Mouse (Mus musculus) midbrain, embryonic 12.5 days (tissue): Measurements from ENCODE around the gene Kirrel3. TPM values are rescaled to one million over a fixed set of nuclear protein-coding genes. Genes with fewer than 3 reads are reported as not detected.

Source experiments
- ATAC-seq: fragments of 200-750 bp; cut with Nextera tagmentation; 2 replicates; pipeline ENCODE4 v1.8.0; 2017; ENCODE audit warnings: low read depth, moderate TSS enrichment, moderate library complexity; ENCODE audit not compliant: low FRiP score
- H3K27ac ChIP-seq: fragments of 300-500 bp; sonication (generic); replicated peaks from 2 replicates; pipeline ENCODE4 v1.5.1; 2016; ENCODE audit warnings: mild to moderate bottlenecking
- H3K27me3 ChIP-seq: fragments of 300-500 bp; sonication (generic); 2 replicates; pipeline ENCODE4 v1.6.1; 2016; ENCODE audit warnings: mild to moderate bottlenecking
- H3K36me3 ChIP-seq: fragments of 300-500 bp; sonication (generic); 2 replicates; pipeline ENCODE4 v1.6.1; 2016
- H3K4me1 ChIP-seq: fragments of 300-500 bp; sonication (generic); 2 replicates; pipeline ENCODE4 v1.6.1; 2016
- H3K4me2 ChIP-seq: fragments of 300-500 bp; sonication (generic); replicated peaks from 2 replicates; pipeline ENCODE4 v1.6.1; 2016; ENCODE audit warnings: mild to moderate bottlenecking, moderate library complexity
- H3K4me3 ChIP-seq: fragments of 300-500 bp; sonication (generic); 2 replicates; pipeline ENCODE4 v1.5.1; 2016; ENCODE audit warnings: mild to moderate bottlenecking
- H3K9ac ChIP-seq: fragments of 300-500 bp; sonication (generic); replicated peaks from 2 replicates; pipeline ENCODE4 v1.6.1; 2016; ENCODE audit warnings: mild to moderate bottlenecking, moderate library complexity
- H3K9me3 ChIP-seq: fragments of 300-500 bp; sonication (generic); 2 replicates; pipeline ENCODE4 v1.6.1; 2016; ENCODE audit warnings: mild to moderate bottlenecking
- WGBS: fragments of 180-500 bp; shearing (Covaris S2); methylation state at CpG from one replicate; pipeline ENCODE4 v1.1.7; 2016; 5-methylcytosine and 5-hydroxymethylcytosine counted together
- polyA plus RNA-seq: library from polyadenylated mRNA; unstranded; fragments of >200 nt; fragmentation: Nextera tagmentation; extraction: Ambion mirVana; gene quantifications from 2 replicates; pipeline ENCODE4 v1.2.1, GENCODE M21; 2016

Kirrel3 gene
- polyA plus RNA-seq, 1 experiment from 2014 or later: 9.5 TPM

- Histone ChIP-seq H3K4me1 (peaks cover 10% of the 10 kb centered on the region; the same call in 1 of the 2 replicates), H3K4me3 (no peak overlapping the region), H3K27me3 (0 out of 2 replicates have a peak, but pooled peaks cover 5% of the 10 kb centered on the region), H3K9me3 (no peaks in the 10 kb centered on the region), H3K4me2 (no peak overlapping the region), H3K27ac (no peak overlapping the region), H3K9ac (no peak overlapping the region), H3K36me3 (no peaks in the 10 kb centered on the region)
- ATAC-seq: no peak
- WGBS: 44% methylated on average over 5 of the region's 5 CpGs
These were observed 253.7 kb downstream of the Kirrel3 start for GRCm38 (mm10) chr9:34739431-34739830.

- Histone ChIP-seq H3K9ac (no peak overlapping the region), H3K4me3 (no peak overlapping the region), H3K27me3 (0 out of 2 replicates have a peak, but pooled peaks cover 5% of the 10 kb centered on the region), H3K27ac (no peak overlapping the region), H3K4me1 (peaks cover 10% of the 10 kb centered on the region; the same call in 1 of the 2 replicates), H3K9me3 (no peaks in the 10 kb centered on the region), H3K4me2 (no peak overlapping the region), H3K36me3 (no peaks in the 10 kb centered on the region)
- ATAC-seq: no peak
- WGBS: 91% methylated on average over 3 of the region's 3 CpGs
These were observed 255.1 kb downstream of the Kirrel3 start for GRCm38 (mm10) chr9:34740814-34741213.

GRCm38 (mm10) chr9:34748003-34748402 is 262.3 kb downstream of the Kirrel3 start:
- Histone ChIP-seq H3K27ac (no peak overlapping the region), H3K9ac (no peak overlapping the region), H3K9me3 (no peaks in the 10 kb centered on the region), H3K4me2 (no peak overlapping the region), H3K36me3 (no peaks in the 10 kb centered on the region), H3K4me3 (no peak overlapping the region), H3K4me1 (no peaks in the 10 kb centered on the region), H3K27me3 (peaks cover 6% of the 10 kb centered on the region; the same call in 1 of the 2 replicates)
- WGBS: 54% methylated on average over 2 of the region's 2 CpGs
- ATAC-seq: no peak

DNA sequence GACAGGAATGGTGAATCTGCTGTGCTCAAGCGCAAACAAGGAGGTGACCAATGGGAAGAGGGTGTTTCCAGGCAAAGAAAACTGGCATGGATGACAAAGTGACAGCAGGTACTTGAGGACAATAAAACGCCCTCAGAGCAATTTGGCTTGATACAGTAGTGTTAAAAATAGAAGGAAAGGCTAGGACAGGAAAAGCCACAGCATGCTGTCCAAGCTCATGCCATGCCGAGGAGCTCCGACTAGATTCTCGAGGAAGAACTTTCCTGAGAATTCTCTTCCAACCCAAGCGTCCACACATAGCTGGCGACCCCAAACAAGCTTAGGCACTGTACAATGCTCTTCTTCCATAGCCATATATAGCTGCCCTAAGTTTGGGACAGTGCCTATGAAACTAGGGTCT is 263.5 kb downstream of the Kirrel3 start:
- WGBS: 90% methylated on average over 7 of the region's 7 CpGs
- no peak overlapping the region for H3K9ac ChIP-seq
- peaks cover 6% of the 10 kb centered on the region; the same call in 1 of the 2 replicates for H3K27me3 ChIP-seq
- no peaks in the 10 kb centered on the region for H3K36me3 ChIP-seq
- no peaks in the 10 kb centered on the region for H3K9me3 ChIP-seq
- H3K4me2 ChIP-seq: no peak overlapping the region
- no peak overlapping the region for H3K27ac ChIP-seq
- ATAC-seq: no peak
- 0 out of 2 replicates have a peak, but pooled peaks cover 3% of the 10 kb centered on the region for H3K4me1 ChIP-seq
- no peak overlapping the region for H3K4me3 ChIP-seq

- no peak overlapping the region for H3K9ac ChIP-seq
- no peak overlapping the region for H3K4me2 ChIP-seq
- no peak for ATAC-seq
- peaks cover 10% of the 10 kb centered on the region; the same call in 1 of the 2 replicates for H3K4me1 ChIP-seq
- H3K36me3 ChIP-seq: no peaks in the 10 kb centered on the region
- 81% methylated on average over 4 of the region's 4 CpGs for WGBS
- H3K9me3 ChIP-seq: no peaks in the 10 kb centered on the region
- H3K27me3 ChIP-seq: peaks cover 6% of the 10 kb centered on the region; the same call in 1 of the 2 replicates
- no peak overlapping the region for H3K4me3 ChIP-seq
- H3K27ac ChIP-seq: no peak overlapping the region
These were observed 264.2 kb downstream of the Kirrel3 start for GRCm38 (mm10) chr9:34749877-34750276.

DNA sequence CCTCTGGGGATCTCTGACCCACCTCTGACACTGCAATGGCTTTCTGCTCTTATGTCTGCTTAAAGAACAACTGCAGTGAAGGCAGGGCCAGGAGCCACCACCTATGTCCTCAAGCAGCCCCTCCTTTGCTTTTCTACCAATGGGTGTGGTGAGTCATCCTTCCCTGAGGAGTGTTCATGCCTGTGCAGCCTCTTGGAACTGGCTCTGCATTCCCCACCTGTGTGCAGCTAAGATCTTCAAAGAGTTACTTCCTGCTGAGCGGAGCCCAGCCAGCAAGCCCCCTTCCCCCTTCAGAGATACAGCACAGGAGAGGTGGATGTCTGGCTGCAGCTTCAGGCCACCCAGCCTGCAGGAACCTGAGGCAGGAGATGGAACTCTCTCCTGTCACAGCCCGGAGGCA is 265.2 kb downstream of the Kirrel3 start:
- Histone ChIP-seq H3K27ac (no peak overlapping the region), H3K4me1 (peaks cover 16% of the 10 kb centered on the region; the same call in 1 of the 2 replicates), H3K27me3 (peaks cover 6% of the 10 kb centered on the region; the same call in 1 of the 2 replicates), H3K4me2 (no peak overlapping the region), H3K36me3 (no peaks in the 10 kb centered on the region), H3K9me3 (no peaks in the 10 kb centered on the region), H3K9ac (no peak overlapping the region), H3K4me3 (no peak overlapping the region)
- no peak for ATAC-seq
- 50% methylated on average over 2 of the region's 2 CpGs for WGBS

GRCm38 (mm10) chr9:34752076-34752800 is 266.5 kb downstream of the Kirrel3 start:
- no peak for ATAC-seq
- Histone ChIP-seq H3K9ac (no peak overlapping the region), H3K27ac (no peak overlapping the region), H3K36me3 (no peaks in the 10 kb centered on the region), H3K9me3 (no peaks in the 10 kb centered on the region), H3K27me3 (peaks cover 9% of the 10 kb centered on the region; the same call in 1 of the 2 replicates), H3K4me2 (no peak overlapping the region), H3K4me1 (peaks cover 16% of the 10 kb centered on the region; the same call in 1 of the 2 replicates), H3K4me3 (no peak overlapping the region)
- WGBS: 84% methylated on average over 5 of the region's 5 CpGs

GRCm38 (mm10) chr9:34752801-34753170 is 267.1 kb downstream of the Kirrel3 start:
- 39% methylated on average over 4 of the region's 4 CpGs for WGBS
- ATAC-seq: no peak

DNA sequence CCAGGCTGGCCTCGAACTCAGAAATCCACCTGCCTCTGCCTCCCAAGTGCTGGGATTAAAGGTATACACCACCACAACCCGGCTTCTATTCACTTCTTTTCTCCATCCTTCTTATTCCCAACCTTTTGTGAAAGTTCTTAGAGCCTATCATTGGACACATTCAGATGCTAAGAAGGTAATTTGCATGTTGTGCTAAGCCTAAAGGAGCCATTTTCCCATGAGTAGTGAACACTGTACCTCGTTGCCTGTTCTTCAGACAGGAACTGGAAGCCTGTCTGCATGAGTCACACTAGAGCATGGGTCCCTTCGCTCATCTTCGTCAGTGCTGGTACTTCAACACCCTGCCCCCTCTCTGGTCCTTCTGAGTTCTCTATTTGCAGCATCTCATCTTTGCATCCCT is 268.2 kb downstream of the Kirrel3 start:
- Histone ChIP-seq H3K4me3 (no peak overlapping the region), H3K9ac (no peak overlapping the region), H3K27ac (peak overlapping the region; percentile 69), H3K27me3 (peaks cover 14% of the 10 kb centered on the region; the same call in 1 of the 2 replicates), H3K9me3 (no peaks in the 10 kb centered on the region), H3K4me2 (no peak overlapping the region), H3K36me3 (no peaks in the 10 kb centered on the region), H3K4me1 (peaks cover 16% of the 10 kb centered on the region; the same call in 1 of the 2 replicates)
- 56% methylated on average over 5 of the region's 5 CpGs for WGBS
- no peak for ATAC-seq

More at GRCm38 (mm10) chr9:34752801-34753170, 267.1 kb downstream of the Kirrel3 start:
- Histone ChIP-seq H3K9ac (no peak overlapping the region), H3K9me3 (no peaks in the 10 kb centered on the region), H3K4me2 (no peak overlapping the region), H3K4me3 (no peak overlapping the region), H3K4me1 (peaks cover 16% of the 10 kb centered on the region; the same call in 1 of the 2 replicates), H3K36me3 (no peaks in the 10 kb centered on the region), H3K27me3 (peaks cover 14% of the 10 kb centered on the region; the same call in 1 of the 2 replicates), H3K27ac (no peak overlapping the region)

DNA sequence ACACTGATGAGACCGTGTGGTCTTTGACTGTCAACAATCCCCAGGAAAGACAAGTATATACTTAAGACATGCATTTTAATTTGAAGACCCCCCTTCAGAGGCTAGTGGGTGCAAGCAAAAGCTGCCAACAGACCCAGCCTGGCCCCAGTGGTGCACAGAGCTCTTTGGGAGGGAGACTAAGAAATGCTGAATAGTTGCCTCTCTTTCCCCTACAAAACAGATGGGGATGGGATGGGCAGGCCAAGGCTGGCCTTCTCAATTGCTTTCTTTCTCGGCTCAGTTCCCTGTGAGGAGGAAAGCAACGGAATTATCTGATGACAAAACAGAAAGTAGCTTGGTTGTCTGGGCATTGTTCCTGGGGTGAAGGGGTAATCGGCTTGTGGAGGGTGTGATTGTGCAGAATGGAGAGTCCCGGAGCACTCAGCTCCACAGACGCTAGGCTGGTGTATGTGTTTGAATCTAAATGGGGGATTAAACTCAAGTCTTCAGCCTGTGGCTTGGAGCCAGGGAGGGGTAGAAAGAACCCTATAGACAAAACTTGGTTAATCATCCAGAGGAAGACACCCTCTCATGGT is 268.9 kb downstream of the Kirrel3 start:
- peak; percentile 79 for ATAC-seq
- Histone ChIP-seq H3K27me3 (peaks cover 8% of the 10 kb centered on the region; the same call in 1 of the 2 replicates), H3K4me2 (no peak overlapping the region), H3K4me1 (peaks cover 16% of the 10 kb centered on the region; the same call in 1 of the 2 replicates), H3K4me3 (no peak overlapping the region), H3K9me3 (no peaks in the 10 kb centered on the region), H3K36me3 (no peaks in the 10 kb centered on the region), H3K27ac (peak overlapping the region; percentile 69), H3K9ac (no peak overlapping the region)
- WGBS: 18% methylated on average over 6 of the region's 6 CpGs

- no peak overlapping the region for H3K4me3 ChIP-seq
- WGBS: 91% methylated on average over 7 of the region's 7 CpGs
- H3K36me3 ChIP-seq: no peaks in the 10 kb centered on the region
- peaks cover 16% of the 10 kb centered on the region; the same call in 1 of the 2 replicates for H3K4me1 ChIP-seq
- peaks cover 8% of the 10 kb centered on the region; the same call in 1 of the 2 replicates for H3K27me3 ChIP-seq
- H3K27ac ChIP-seq: no peak overlapping the region
- no peaks in the 10 kb centered on the region for H3K9me3 ChIP-seq
- no peak overlapping the region for H3K4me2 ChIP-seq
- H3K9ac ChIP-seq: no peak overlapping the region
- ATAC-seq: no peak
These were observed 270.4 kb downstream of the Kirrel3 start for GRCm38 (mm10) chr9:34756055-34756454.

- Histone ChIP-seq H3K27ac (no peak overlapping the region), H3K4me1 (peaks cover 16% of the 10 kb centered on the region; the same call in 1 of the 2 replicates), H3K27me3 (peaks cover 8% of the 10 kb centered on the region; the same call in 1 of the 2 replicates), H3K4me2 (no peak overlapping the region), H3K36me3 (no peaks in the 10 kb centered on the region), H3K9ac (no peak overlapping the region), H3K9me3 (no peaks in the 10 kb centered on the region), H3K4me3 (no peak overlapping the region)
- WGBS: 58% methylated on average over 5 of the region's 5 CpGs
- no peak for ATAC-seq
These were observed 273.2 kb downstream of the Kirrel3 start for GRCm38 (mm10) chr9:34758925-34759324.
